ENCODE assay signal across 8 mouse cellular contexts in the genomic region with DNA sequence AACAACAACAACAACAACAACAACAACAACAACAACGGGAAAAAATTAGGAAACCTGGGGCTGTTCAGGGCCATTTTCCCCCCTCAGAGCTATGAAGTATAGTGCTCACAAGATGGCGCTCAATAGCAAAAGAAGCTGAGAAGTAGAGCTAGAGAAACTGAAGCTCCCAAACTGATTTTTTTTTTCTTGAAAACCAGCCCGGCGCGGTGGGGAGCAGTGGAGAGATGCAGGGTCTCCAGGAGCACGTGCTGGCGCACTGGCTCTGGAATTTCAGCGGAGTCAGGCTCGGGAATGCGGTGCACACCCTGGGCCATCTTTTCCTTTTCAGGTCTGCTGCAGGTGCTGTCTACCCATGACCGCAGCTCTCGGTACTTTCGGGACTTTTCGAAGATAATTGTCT.
DNase-seq lines count a peak whose midpoint lies in the region; ATAC-seq lines count a peak whose summit lies in the region.

No protein-coding gene starts in this region.

- peak overlapping the region; percentile 70 for H3K4me2 ChIP-seq in intestine, embryonic 15.5 days (replicated peaks)
- H3K4me2 ChIP-seq in stomach, embryonic 16.5 days (ENCODE audit: low read depth, low read length), result peak overlapping the region; percentile 68

- peak overlapping the region; percentile 22; the same call in 1 of the 2 replicates for H3K4me3 ChIP-seq in intestine, embryonic 15.5 days (replicated peaks)
- peak overlapping the region; percentile 38 for H3K4me3 ChIP-seq in midbrain, embryonic 10.5 days
- H3K4me3 ChIP-seq in stomach, embryonic 16.5 days (replicated peaks; ENCODE audit: low read length), result peak overlapping the region; percentile 42

- no peak overlapping the region for H3K9ac ChIP-seq in intestine, embryonic 15.5 days
- H3K9ac ChIP-seq in stomach, embryonic 16.5 days (ENCODE audit: low read length), result peak overlapping the region; percentile 67

- 21% methylated on average over 14 of the region's 14 CpGs for WGBS in intestine, embryonic 15.5 days
- whole genome bisulfite sequencing in midbrain, embryonic 10.5 days, result 24% methylated on average over 14 of the region's 14 CpGs
- whole genome bisulfite sequencing in stomach, embryonic 16.5 days, result 18% methylated on average over 14 of the region's 14 CpGs

- ATAC-seq in intestine, embryonic 15.5 days, result peak; percentile 57
- peak; percentile 68 for ATAC-seq in stomach, embryonic 16.5 days (ENCODE audit: insufficient read depth, low FRiP score)

- intact Hi-C loops in left cerebral cortex, postnatal 14 days (cut with DNase I), result loop anchor here (5.0 kb wide), 1 partner anchor 1295 kb away; no protein-coding TSS in a partner anchor

- no peaks in the 10 kb centered on the region for H3K36me3 ChIP-seq in intestine, embryonic 15.5 days
- no peaks in the 10 kb centered on the region for H3K36me3 ChIP-seq in midbrain, embryonic 10.5 days
- H3K36me3 ChIP-seq in stomach, embryonic 16.5 days (ENCODE audit: control insufficient read depth, insufficient read depth, low read length), result no peaks in the 10 kb centered on the region

- no peaks in the 10 kb centered on the region for H3K4me1 ChIP-seq in intestine, embryonic 15.5 days (replicated peaks)
- H3K4me1 ChIP-seq in midbrain, embryonic 10.5 days, result peaks cover 16% of the 10 kb centered on the region
- H3K4me1 ChIP-seq in stomach, embryonic 16.5 days (ENCODE audit: control insufficient read depth, insufficient read depth, low read length), result no peaks in the 10 kb centered on the region

- no peaks in the 10 kb centered on the region for H3K27me3 ChIP-seq in intestine, embryonic 15.5 days (replicated peaks)
- peaks cover 9% of the 10 kb centered on the region for H3K27me3 ChIP-seq in midbrain, embryonic 10.5 days (ENCODE audit: low read depth, poor library complexity, severe bottlenecking)
- no peaks in the 10 kb centered on the region for H3K27me3 ChIP-seq in stomach, embryonic 16.5 days (ENCODE audit: control insufficient read depth, insufficient read depth, low read length)

- DNase-seq in heart, adult 18-20 months, result peak; percentile 8 to 28
- DNase-seq in heart, adult 9 months (ENCODE audit: low spot score in 2 of 2), result no peak
- peak; percentile 20 for DNase-seq in cerebellum, adult 9-10 months
- peak; percentile 22 to 76 for DNase-seq in frontal cortex, adult 2 months (ENCODE audit: extremely low spot score in 1 of 2, low spot score in 1 of 2)
- peak; percentile 53 to 65 for DNase-seq in left cerebral cortex, postnatal 14 days (ENCODE audit: low spot score in 2 of 2)
- peak; percentile 55 for DNase-seq in midbrain, embryonic 10.5 days (ENCODE audit: low spot score)

- no peaks in the 10 kb centered on the region for H3K9me3 ChIP-seq in intestine, embryonic 15.5 days
- H3K9me3 ChIP-seq in midbrain, embryonic 10.5 days (replicated peaks), result no peaks in the 10 kb centered on the region
- H3K9me3 ChIP-seq in stomach, embryonic 16.5 days (replicated peaks; ENCODE audit: control insufficient read depth, low read length), result no peaks in the 10 kb centered on the region

- no peak overlapping the region for H3K27ac ChIP-seq in intestine, embryonic 15.5 days
- 0 out of 2 replicates have a peak overlapping the region, but pooled peaks have one; percentile 23 for H3K27ac ChIP-seq in midbrain, embryonic 10.5 days (replicated peaks)
- H3K27ac ChIP-seq in stomach, embryonic 16.5 days (ENCODE audit: low read length), result no peak overlapping the region

Comparison
In these comparisons a context has a peak if more than half of its experiments do, and no peak if none do; other contexts are left out.
1. DNase-seq: peak in heart, adult 18-20 months (2 of 2), cerebellum, adult 9-10 months (single experiment), frontal cortex, adult 2 months (2 of 2), left cerebral cortex, postnatal 14 days (2 of 2) and midbrain, embryonic 10.5 days (single experiment); none in heart, adult 9 months (0 of 2).
2. Peak in every context shown above with its lines, with median percentiles within 50 percentile points of each other: H3K4me3 ChIP-seq.